Mouse (Mus musculus): ENCODE results near the gene Slc24a5. TPM values are rescaled to one million over a fixed set of nuclear protein-coding genes. Genes with fewer than 3 reads are reported as not detected.
A peak's percentile ranks its signal among the peaks of the same experiment; 100 is the strongest.

Gene Slc24a5
- 4.8 and 8.6 TPM in 2 replicates for polyA plus RNA-seq (2015; fragmentation: Nextera tagmentation; extraction: Ambion mirVana)

DNA sequence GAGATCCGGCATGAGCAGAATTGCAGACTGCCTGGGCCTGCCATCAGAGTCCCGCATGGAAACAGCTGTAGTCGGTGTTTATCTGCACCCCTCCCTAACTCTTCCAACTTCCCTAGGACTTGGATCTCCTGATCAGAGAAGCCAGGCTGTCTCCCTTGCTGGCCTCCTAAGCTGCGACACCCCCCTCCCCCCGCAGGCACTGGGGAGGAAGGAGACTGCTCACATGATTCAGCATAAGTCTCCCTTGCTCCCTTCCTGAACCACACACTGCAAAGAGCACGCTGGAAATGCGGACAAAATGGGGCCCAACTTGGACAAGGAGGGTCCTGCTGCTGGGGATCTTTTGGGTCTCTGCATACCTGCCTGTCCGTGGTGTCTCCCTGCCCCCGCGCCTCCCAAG, at the start of gene Slc24a5:
Slc24a5 (plus strand) TSS at position 231 of the 400 bp plus-strand sequence.
- no peak within 1 kb of the TSS for H3K4me2 ChIP-seq
- no peaks in the 10 kb centered on the region for H3K36me3 ChIP-seq
- 71% methylated on average over 10 of the region's 10 CpGs for WGBS
- no peak within 1 kb of the TSS for H3K27ac ChIP-seq
- no peak within 1 kb of the TSS for H3K4me3 ChIP-seq
- no peaks in the 10 kb centered on the region for H3K27me3 ChIP-seq
- H3K9ac ChIP-seq: no peak within 1 kb of the TSS
- H3K9me3 ChIP-seq: no peaks in the 10 kb centered on the region
- no peak for ATAC-seq (ENCODE audit: insufficient number of reproducible peaks, insufficient read depth, low FRiP score, low TSS enrichment, low read depth)
- H3K4me1 ChIP-seq: peaks cover 4% of the 10 kb centered on the region; the same call in 1 of the 2 replicates

DNA sequence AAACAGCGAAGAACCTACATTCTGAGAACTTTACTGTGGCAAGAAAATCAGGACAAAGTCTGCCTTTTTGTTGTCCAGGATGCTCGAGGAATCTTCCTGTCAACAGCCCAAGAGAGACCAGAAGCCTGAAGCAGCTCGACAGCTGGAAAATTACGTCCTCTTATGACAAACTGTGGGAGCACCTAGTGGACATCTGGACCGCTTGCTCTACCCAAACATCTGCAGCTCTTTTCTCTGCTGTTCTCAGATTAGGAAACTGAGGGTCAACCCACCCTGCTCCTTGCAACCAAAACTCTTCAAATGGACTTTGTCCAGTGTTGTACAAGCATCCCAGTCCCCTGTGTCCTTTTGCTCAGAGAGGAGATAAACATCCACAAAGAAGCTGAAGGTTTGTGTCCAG, 43.5 kb upstream of the Slc24a5 start:
- no peak overlapping the region for H3K27ac ChIP-seq
- no peaks in the 10 kb centered on the region for H3K27me3 ChIP-seq
- 66% methylated on average over 5 of the region's 5 CpGs for WGBS
- H3K4me2 ChIP-seq: no peak overlapping the region
- H3K9me3 ChIP-seq: no peaks in the 10 kb centered on the region
- no peak overlapping the region for H3K9ac ChIP-seq
- no peak for ATAC-seq (ENCODE audit: insufficient number of reproducible peaks, insufficient read depth, low FRiP score, low TSS enrichment, low read depth)
- peaks cover 5% of the 10 kb centered on the region; the same call in 1 of the 2 replicates for H3K4me1 ChIP-seq
- H3K36me3 ChIP-seq: no peaks in the 10 kb centered on the region
- H3K4me3 ChIP-seq: no peak overlapping the region

- Histone ChIP-seq H3K27ac (no peak overlapping the region), H3K27me3 (no peaks in the 10 kb centered on the region), H3K4me3 (no peak overlapping the region), H3K36me3 (no peaks in the 10 kb centered on the region), H3K9ac (no peak overlapping the region), H3K4me2 (no peak overlapping the region), H3K9me3 (no peaks in the 10 kb centered on the region), H3K4me1 (peaks cover 5% of the 10 kb centered on the region; the same call in 1 of the 2 replicates)
- 42% methylated on average over 14 of the region's 14 CpGs for WGBS
- no peak for ATAC-seq (ENCODE audit: insufficient number of reproducible peaks, insufficient read depth, low FRiP score, low TSS enrichment, low read depth)
Observed at GRCm38 (mm10) chr2:125026358-125027000, 41.4 kb upstream of the Slc24a5 start.

GRCm38 (mm10) chr2:125030591-125030990, 37.3 kb upstream of the Slc24a5 start:
- no peaks in the 10 kb centered on the region for H3K27me3 ChIP-seq
- ATAC-seq (ENCODE audit: insufficient number of reproducible peaks, insufficient read depth, low FRiP score, low TSS enrichment, low read depth): no peak
- no peaks in the 10 kb centered on the region for H3K36me3 ChIP-seq
- no peak overlapping the region for H3K4me3 ChIP-seq
- H3K27ac ChIP-seq: no peak overlapping the region
- no peak overlapping the region for H3K4me2 ChIP-seq
- H3K9ac ChIP-seq: no peak overlapping the region
- H3K4me1 ChIP-seq: peaks cover 8% of the 10 kb centered on the region
- 82% methylated on average over 7 of the region's 7 CpGs for whole genome bisulfite sequencing
- H3K9me3 ChIP-seq: no peaks in the 10 kb centered on the region

DNA sequence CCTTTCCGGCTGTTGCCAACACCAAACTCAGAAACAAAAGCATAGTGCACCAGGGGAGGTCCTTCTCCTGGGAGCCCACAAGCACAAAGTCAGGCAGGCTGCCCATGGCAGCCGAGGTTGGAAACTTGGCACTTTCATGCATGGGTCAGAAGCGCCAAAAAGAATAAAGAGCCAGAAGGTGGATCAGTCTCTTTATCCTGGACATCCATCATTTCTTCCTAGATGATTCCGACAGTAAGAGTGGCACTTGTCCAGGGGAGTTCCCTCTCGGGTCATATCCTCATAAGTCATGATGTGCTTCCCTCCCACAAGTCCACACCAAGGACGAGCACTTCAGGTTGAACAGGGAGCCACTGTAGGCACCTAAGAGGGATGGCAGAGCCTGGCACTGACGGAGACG, 36.8 kb upstream of the Slc24a5 start:
- WGBS: 82% methylated on average over 8 of the region's 8 CpGs

GRCm38 (mm10) chr2:125031562-125032257, 36.2 kb upstream of the Slc24a5 start:
- H3K4me3 ChIP-seq: no peak overlapping the region
- peaks cover 4% of the 10 kb centered on the region; the same call in 1 of the 2 replicates for H3K4me1 ChIP-seq
- no peaks in the 10 kb centered on the region for H3K27me3 ChIP-seq
- no peaks in the 10 kb centered on the region for H3K36me3 ChIP-seq
- no peak for ATAC-seq (ENCODE audit: insufficient number of reproducible peaks, insufficient read depth, low FRiP score, low TSS enrichment, low read depth)
- WGBS: 86% methylated on average over 12 of the region's 12 CpGs
- no peak overlapping the region for H3K4me2 ChIP-seq
- no peak overlapping the region for H3K9ac ChIP-seq
- H3K27ac ChIP-seq: no peak overlapping the region
- H3K9me3 ChIP-seq: no peaks in the 10 kb centered on the region

More for the DNA sequence above, 36.8 kb upstream of the Slc24a5 start:
- H3K27me3 ChIP-seq: no peaks in the 10 kb centered on the region
- no peak overlapping the region for H3K4me3 ChIP-seq
- no peaks in the 10 kb centered on the region for H3K9me3 ChIP-seq
- no peak overlapping the region for H3K27ac ChIP-seq
- H3K4me1 ChIP-seq: peaks cover 8% of the 10 kb centered on the region
- ATAC-seq (ENCODE audit: insufficient number of reproducible peaks, insufficient read depth, low FRiP score, low TSS enrichment, low read depth): no peak
- H3K9ac ChIP-seq: no peak overlapping the region
- H3K4me2 ChIP-seq: no peak overlapping the region
- no peaks in the 10 kb centered on the region for H3K36me3 ChIP-seq

DNA sequence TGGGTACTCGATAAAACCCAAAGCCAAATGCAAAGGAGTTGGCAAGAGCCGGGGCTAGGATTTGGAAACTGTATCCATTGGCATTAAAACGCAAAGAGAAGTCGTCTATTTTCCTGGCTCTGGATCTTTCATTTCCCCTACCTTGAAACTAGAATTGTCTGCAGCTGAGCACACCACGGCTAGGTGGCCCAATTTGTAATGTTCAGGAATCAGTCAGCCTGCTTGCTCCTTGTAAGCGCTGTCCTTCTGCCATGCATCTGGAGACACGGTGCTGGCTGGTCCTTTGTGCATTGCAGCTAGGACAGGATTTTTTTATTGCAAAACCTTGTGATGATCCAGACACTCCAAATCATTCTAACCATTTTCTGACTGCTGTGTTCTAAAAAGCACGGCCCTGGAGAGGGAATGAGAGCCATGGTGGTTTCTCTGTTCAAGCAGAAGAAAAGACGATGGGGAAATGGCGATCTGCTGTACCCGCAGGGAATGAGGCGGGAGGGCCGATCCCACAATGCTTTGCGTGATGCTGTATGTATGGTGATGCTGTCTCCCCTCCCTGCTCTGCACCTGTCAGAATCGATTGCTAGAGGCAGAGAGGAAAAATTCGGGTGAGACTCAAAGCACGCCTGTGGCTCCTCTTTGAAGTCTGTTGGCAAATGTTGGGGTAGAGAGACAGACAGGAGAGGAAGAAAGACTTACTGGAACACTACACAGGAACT, 35.5 kb upstream of the Slc24a5 start:
- no peak for ATAC-seq (ENCODE audit: insufficient number of reproducible peaks, insufficient read depth, low FRiP score, low TSS enrichment, low read depth)
- H3K9me3 ChIP-seq: no peaks in the 10 kb centered on the region
- H3K27ac ChIP-seq: no peak overlapping the region
- H3K9ac ChIP-seq: no peak overlapping the region
- 68% methylated on average over 17 of the region's 17 CpGs for WGBS
- H3K27me3 ChIP-seq: no peaks in the 10 kb centered on the region
- H3K4me3 ChIP-seq: no peak overlapping the region
- H3K4me1 ChIP-seq: peaks cover 3% of the 10 kb centered on the region; the same call in 1 of the 2 replicates
- H3K36me3 ChIP-seq: no peaks in the 10 kb centered on the region
- H3K4me2 ChIP-seq: no peak overlapping the region

DNA sequence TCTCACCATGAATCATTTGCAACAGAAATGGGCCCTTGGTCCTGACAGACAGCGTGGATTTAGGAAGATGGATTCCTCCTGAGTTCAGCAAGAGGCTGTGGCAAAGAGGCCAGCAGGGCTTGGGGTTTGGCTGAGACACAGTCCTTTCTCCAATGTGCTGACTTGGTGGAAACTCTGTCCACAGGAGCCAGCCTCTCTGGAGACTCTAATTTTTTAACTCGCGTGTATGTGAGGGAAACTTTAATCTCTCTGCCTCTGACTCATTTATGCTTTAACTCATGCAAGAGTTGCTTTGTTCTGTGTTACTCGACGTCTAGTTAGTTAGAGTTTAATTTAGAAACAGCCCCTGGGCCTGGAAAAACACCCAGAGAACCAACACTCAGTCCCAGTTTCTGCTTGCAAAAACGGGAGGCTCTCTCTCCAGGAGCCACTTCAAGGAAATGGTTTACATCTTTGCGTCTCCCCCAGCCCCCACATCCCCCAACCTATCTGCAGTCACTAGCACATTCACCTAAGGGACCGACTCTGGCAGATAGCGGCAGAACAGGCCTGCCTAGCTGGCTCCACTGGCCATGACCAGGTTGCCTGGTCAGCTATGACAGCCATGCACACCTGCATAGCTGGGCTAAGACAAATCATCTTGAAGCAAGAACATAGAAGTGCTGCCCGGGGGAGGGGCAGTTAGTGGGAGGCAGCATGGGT, 34.7 kb upstream of the Slc24a5 start:
- no peaks in the 10 kb centered on the region for H3K27me3 ChIP-seq
- no peak overlapping the region for H3K4me2 ChIP-seq
- peak overlapping the region; percentile 64 for H3K27ac ChIP-seq
- no peaks in the 10 kb centered on the region for H3K9me3 ChIP-seq
- ATAC-seq (ENCODE audit: insufficient number of reproducible peaks, insufficient read depth, low FRiP score, low TSS enrichment, low read depth): peak; percentile 43; the same call in 1 of the 2 replicates
- H3K4me3 ChIP-seq: no peak overlapping the region
- H3K36me3 ChIP-seq: no peaks in the 10 kb centered on the region
- WGBS: 58% methylated on average over 10 of the region's 10 CpGs
- H3K9ac ChIP-seq: no peak overlapping the region
- peaks cover 3% of the 10 kb centered on the region; the same call in 1 of the 2 replicates for H3K4me1 ChIP-seq

GRCm38 (mm10) chr2:125055316-125055903, 12.5 kb upstream of the Slc24a5 start:
- ATAC-seq (ENCODE audit: insufficient number of reproducible peaks, insufficient read depth, low FRiP score, low TSS enrichment, low read depth): no peak
- WGBS: 85% methylated on average over 7 of the region's 7 CpGs
- Histone ChIP-seq H3K9me3 (no peaks in the 10 kb centered on the region), H3K36me3 (no peaks in the 10 kb centered on the region), H3K27me3 (no peaks in the 10 kb centered on the region), H3K4me1 (no peaks in the 10 kb centered on the region), H3K4me2 (no peak overlapping the region), H3K4me3 (no peak overlapping the region), H3K27ac (no peak overlapping the region), H3K9ac (no peak overlapping the region)

- Histone ChIP-seq H3K27me3 (no peaks in the 10 kb centered on the region), H3K36me3 (no peaks in the 10 kb centered on the region), H3K4me1 (no peaks in the 10 kb centered on the region), H3K27ac (no peak overlapping the region), H3K4me2 (no peak overlapping the region), H3K9me3 (no peaks in the 10 kb centered on the region), H3K4me3 (no peak overlapping the region), H3K9ac (no peak overlapping the region)
- no peak for ATAC-seq (ENCODE audit: insufficient number of reproducible peaks, insufficient read depth, low FRiP score, low TSS enrichment, low read depth)
- 44% methylated on average over 7 of the region's 7 CpGs for WGBS
Observed at GRCm38 (mm10) chr2:125057250-125057815, 10.6 kb upstream of the Slc24a5 start.

GRCm38 (mm10) chr2:125061451-125061850, 6.5 kb upstream of the Slc24a5 start:
- no peak overlapping the region for H3K9ac ChIP-seq
- WGBS: 92% methylated on average over 7 of the region's 7 CpGs
- no peaks in the 10 kb centered on the region for H3K27me3 ChIP-seq
- no peak for ATAC-seq (ENCODE audit: insufficient number of reproducible peaks, insufficient read depth, low FRiP score, low TSS enrichment, low read depth)
- no peak overlapping the region for H3K27ac ChIP-seq
- no peaks in the 10 kb centered on the region for H3K36me3 ChIP-seq
- no peaks in the 10 kb centered on the region for H3K4me1 ChIP-seq
- H3K4me2 ChIP-seq: no peak overlapping the region
- H3K9me3 ChIP-seq: no peaks in the 10 kb centered on the region
- no peak overlapping the region for H3K4me3 ChIP-seq
